23 mouse cellular contexts compared by ENCODE assay signal in the genomic region with DNA sequence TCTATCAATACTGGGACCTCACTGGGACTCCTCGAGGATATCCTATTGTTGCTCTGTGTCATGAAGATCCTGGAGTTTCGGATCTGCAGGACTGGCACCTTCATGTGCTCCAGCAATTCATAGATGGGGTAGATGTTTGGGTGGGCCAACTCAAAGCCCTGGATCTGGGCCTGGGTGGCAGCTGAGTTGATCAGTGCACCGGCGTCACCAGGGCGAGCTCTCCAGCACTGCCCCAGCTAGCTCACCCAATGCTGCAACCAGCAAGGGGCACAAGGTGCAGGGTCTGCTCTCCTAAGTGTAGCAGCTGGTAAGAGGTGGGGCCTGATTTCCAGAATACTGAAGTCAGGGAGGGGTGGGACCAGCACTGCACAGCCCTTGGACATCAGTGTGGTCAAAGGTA. TPM values are rescaled to one million over a fixed set of nuclear protein-coding genes. Genes with fewer than 3 reads are reported as not detected.
"Had no signal": no experiment of that assay in that cellular context is flagged by ENCODE, and none has a peak within 500 bp of the region (broad histone marks: within the 10 kb centered on the region; RNA-seq: fewer than 3 reads in every experiment).

No protein-coding gene starts in this region.

- H3K4me2 ChIP-seq: neural tube, embryonic 15.5 days; stomach, embryonic 15.5 days had no signal

- H3K27ac ChIP-seq: neural tube, embryonic 15.5 days; stomach, embryonic 15.5 days; stomach, postnatal 0 days had no signal

- H3K27me3 ChIP-seq: neural tube, embryonic 15.5 days; stomach, embryonic 15.5 days had no signal

- H3K9ac ChIP-seq: neural tube, embryonic 15.5 days; stomach, embryonic 15.5 days had no signal

- H3K4me3 ChIP-seq: neural tube, embryonic 15.5 days; stomach, embryonic 15.5 days had no signal

- H3K36me3 ChIP-seq: neural tube, embryonic 15.5 days; stomach, embryonic 15.5 days had no signal

- H3K9me3 ChIP-seq: neural tube, embryonic 15.5 days; stomach, embryonic 15.5 days had no signal

- H3K4me1 ChIP-seq: neural tube, embryonic 15.5 days; stomach, embryonic 15.5 days had no signal

- DNase-seq: retina, postnatal 1 day; right cerebral cortex, adult 18-20 months; right cerebral cortex, postnatal 14 days; right cerebral cortex, postnatal 25 days; right cerebral cortex, postnatal 4 days; thymus, adult 18-20 months; thymus, adult 2 months; thymus, postnatal 14 days; thymus, postnatal 25 days; thymus, postnatal 36 days; thymus, postnatal 4 days had no signal

RNA-seq across cellular contexts. Expression of a gene that starts 32.6 kb away (rescaled TPM):
- total RNA-seq: neutrophil, adult 5-6 weeks had no signal
- polyA plus RNA-seq: neural tube, embryonic 14.5 days; neural tube, embryonic 15.5 days; small intestine, adult 2 months; stomach, embryonic 15.5 days; stomach, embryonic 16.5 days; stomach, postnatal 0 days; testis, adult 2 months had no signal

RNA-seq across cellular contexts. Expression of a gene that starts 47.1 kb away (rescaled TPM):
- total RNA-seq: neutrophil, adult 5-6 weeks had no signal
- polyA plus RNA-seq: neural tube, embryonic 14.5 days; neural tube, embryonic 15.5 days; small intestine, adult 2 months; spleen, adult 2 months; stomach, embryonic 14.5 days; stomach, embryonic 15.5 days; stomach, embryonic 16.5 days; stomach, postnatal 0 days; testis, adult 2 months; thymus, adult 2 months; thymus, postnatal 0 days; urinary bladder, adult 2 months had no signal
